Mouse (Mus musculus) heart, postnatal 0 days (tissue): ENCODE results near the gene Fads1.

Experiments
- CTCF ChIP-seq: IDR thresholded peaks from 2 replicates; pipeline ENCODE4 v1.5.1; 2016; ENCODE audit warnings: antibody characterized with exemption, control low read depth, low read depth
- EP300 ChIP-seq: IDR thresholded peaks from 2 replicates; pipeline ENCODE4 v1.6.1; 2016; ENCODE audit warnings: antibody characterized with exemption, low read depth

DNA sequence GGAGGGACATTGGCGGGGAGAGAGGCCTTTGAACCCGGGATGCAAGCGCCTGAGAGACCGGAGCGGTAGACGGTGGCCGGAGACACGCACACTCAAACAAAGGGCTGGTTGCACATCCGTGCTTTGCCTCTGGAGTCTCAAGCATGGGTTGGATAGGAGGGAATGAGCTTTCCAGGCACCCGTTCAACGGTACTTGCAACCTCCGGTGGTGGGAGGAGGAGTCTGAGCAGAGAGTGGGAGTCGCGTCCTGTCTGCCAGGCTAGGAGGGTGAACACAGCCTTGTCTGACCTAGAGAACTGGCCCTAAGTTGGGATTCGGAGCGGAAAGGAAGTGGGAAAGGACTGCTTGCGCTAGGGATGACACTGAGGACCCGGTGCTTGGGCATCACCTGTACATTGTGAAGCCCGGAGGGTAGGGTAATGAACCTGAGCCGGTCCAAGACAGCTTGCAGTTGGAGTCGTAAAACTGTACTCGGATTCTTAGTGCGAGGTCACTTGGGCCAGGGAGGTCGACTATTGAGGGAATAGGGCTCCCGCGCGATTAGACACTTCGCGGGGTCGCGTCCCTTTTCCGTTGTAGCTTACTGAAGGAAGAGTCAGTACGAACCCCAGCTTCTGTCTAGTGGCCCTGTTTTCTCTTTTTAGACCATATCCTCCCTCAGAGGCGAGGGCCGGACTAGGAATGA is 753 bp downstream of the Fads1 start:
- no peak for TF ChIP-seq CTCF
- no peak for TF ChIP-seq EP300
